26 mouse cellular contexts compared by ENCODE assay signal in genomic region chr17:63273353-63273752, GRCm38 (mm10).
DNase-seq lines count a peak whose midpoint lies in the region; ATAC-seq lines count a peak whose summit lies in the region.
"Had no signal": no experiment of that assay in that cellular context is flagged by ENCODE, and none has a peak within 500 bp of the region (broad histone marks: within the 10 kb centered on the region; RNA-seq: fewer than 3 reads in every experiment).

No protein-coding gene starts in this region.

- H3K27me3 ChIP-seq in hindbrain, embryonic 13.5 days = no peaks in the 10 kb centered on the region
- no peaks in the 10 kb centered on the region for H3K27me3 ChIP-seq in hindbrain, embryonic 10.5 days (ENCODE audit: insufficient read depth, poor library complexity, severe bottlenecking)
- H3K27me3 ChIP-seq in limb, embryonic 11.5 days (ENCODE audit: control insufficient read depth, insufficient read depth, low read length) = no peaks in the 10 kb centered on the region
- no peaks in the 10 kb centered on the region for H3K27me3 ChIP-seq in limb, embryonic 10.5 days (ENCODE audit: low read depth, poor library complexity, severe bottlenecking)
- no peaks in the 10 kb centered on the region for H3K27me3 ChIP-seq in neural tube, embryonic 14.5 days (ENCODE audit: control insufficient read depth, insufficient read depth, low read length)
- H3K27me3 ChIP-seq: CH12.LX; heart, embryonic 12.5 days; heart, embryonic 15.5 days; hindbrain, embryonic 12.5 days; intestine, embryonic 15.5 days; Patski had no signal

- H3K9me3 ChIP-seq in hindbrain, embryonic 13.5 days = no peaks in the 10 kb centered on the region
- no peaks in the 10 kb centered on the region for H3K9me3 ChIP-seq in hindbrain, embryonic 10.5 days
- no peaks in the 10 kb centered on the region for H3K9me3 ChIP-seq in limb, embryonic 11.5 days (ENCODE audit: control insufficient read depth, low read length)
- no peaks in the 10 kb centered on the region for H3K9me3 ChIP-seq in limb, embryonic 10.5 days (replicated peaks)
- no peaks in the 10 kb centered on the region for H3K9me3 ChIP-seq in neural tube, embryonic 14.5 days (ENCODE audit: control insufficient read depth, low read length)
- H3K9me3 ChIP-seq: forebrain, embryonic 10.5 days; forebrain, embryonic 13.5 days; G1E; heart, embryonic 12.5 days; heart, embryonic 15.5 days; hindbrain, embryonic 12.5 days; intestine, embryonic 15.5 days had no signal

- no peak overlapping the region for H3K9ac ChIP-seq in hindbrain, embryonic 13.5 days
- H3K9ac ChIP-seq in limb, embryonic 11.5 days (ENCODE audit: low read length) = no peak overlapping the region
- H3K9ac ChIP-seq in neural tube, embryonic 14.5 days (replicated peaks; ENCODE audit: low read depth, low read length) = no peak overlapping the region
- H3K9ac ChIP-seq: forebrain, embryonic 13.5 days; heart, embryonic 12.5 days; heart, embryonic 15.5 days; hindbrain, embryonic 12.5 days; intestine, embryonic 15.5 days had no signal

- no peak overlapping the region for H3K4me3 ChIP-seq in hindbrain, embryonic 13.5 days
- no peak overlapping the region for H3K4me3 ChIP-seq in hindbrain, embryonic 10.5 days
- H3K4me3 ChIP-seq in limb, embryonic 11.5 days (ENCODE audit: low read depth, low read length) = no peak overlapping the region
- H3K4me3 ChIP-seq in limb, embryonic 10.5 days = no peak overlapping the region
- H3K4me3 ChIP-seq in neural tube, embryonic 14.5 days (ENCODE audit: low read depth, low read length) = no peak overlapping the region
- H3K4me3 ChIP-seq: forebrain, embryonic 10.5 days; forebrain, embryonic 13.5 days; heart, embryonic 12.5 days; heart, embryonic 15.5 days; hindbrain, embryonic 12.5 days; intestine, embryonic 15.5 days had no signal

- peaks cover 4% of the 10 kb centered on the region for H3K4me1 ChIP-seq in hindbrain, embryonic 13.5 days (replicated peaks)
- peaks cover 10% of the 10 kb centered on the region for H3K4me1 ChIP-seq in hindbrain, embryonic 10.5 days (replicated peaks)
- peaks cover 7% of the 10 kb centered on the region; the same call in 1 of the 2 replicates for H3K4me1 ChIP-seq in limb, embryonic 11.5 days (ENCODE audit: control insufficient read depth, insufficient read depth, low read length)
- peaks cover 21% of the 10 kb centered on the region for H3K4me1 ChIP-seq in limb, embryonic 10.5 days
- H3K4me1 ChIP-seq in neural tube, embryonic 14.5 days (ENCODE audit: control insufficient read depth, insufficient read depth, low read length) = no peaks in the 10 kb centered on the region
- H3K4me1 ChIP-seq: hindbrain, embryonic 12.5 days; intestine, embryonic 15.5 days had no signal

- peak; percentile 58; the same call in 1 of the 2 replicates for ATAC-seq in hindbrain, embryonic 13.5 days (ENCODE audit: low FRiP score)
- ATAC-seq in limb, embryonic 11.5 days (ENCODE audit: insufficient number of reproducible peaks, low FRiP score, low TSS enrichment, low read depth) = no peak
- ATAC-seq in neural tube, embryonic 14.5 days (ENCODE audit: low read depth) = peak; percentile 67; the same call in 1 of the 2 replicates
- ATAC-seq: forebrain, embryonic 13.5 days; intestine, embryonic 15.5 days; Patski had no signal

- H3K27ac ChIP-seq in hindbrain, embryonic 13.5 days = peak overlapping the region; percentile 24
- no peak overlapping the region for H3K27ac ChIP-seq in hindbrain, embryonic 10.5 days
- no peak overlapping the region for H3K27ac ChIP-seq in limb, embryonic 11.5 days (replicated peaks; ENCODE audit: low read depth, low read length)
- H3K27ac ChIP-seq in limb, embryonic 10.5 days = no peak overlapping the region
- H3K27ac ChIP-seq in neural tube, embryonic 14.5 days (ENCODE audit: low read depth, low read length) = peak overlapping the region; percentile 12; the same call in 1 of the 2 replicates
- H3K27ac ChIP-seq: forebrain, embryonic 10.5 days; forebrain, embryonic 13.5 days; heart, embryonic 15.5 days; hindbrain, embryonic 12.5 days; intestine, embryonic 15.5 days had no signal

- H3K4me2 ChIP-seq in hindbrain, embryonic 13.5 days = no peak overlapping the region
- no peak overlapping the region for H3K4me2 ChIP-seq in limb, embryonic 11.5 days (ENCODE audit: low read depth, severe bottlenecking)
- H3K4me2 ChIP-seq in neural tube, embryonic 14.5 days (ENCODE audit: low read depth, low read length) = no peak overlapping the region
- H3K4me2 ChIP-seq: forebrain, embryonic 13.5 days; heart, embryonic 12.5 days; heart, embryonic 15.5 days; hindbrain, embryonic 12.5 days; intestine, embryonic 15.5 days had no signal

- WGBS in hindbrain, embryonic 13.5 days = 71% methylated on average over 2 of the region's 2 CpGs
- WGBS in hindbrain, embryonic 10.5 days = 73% methylated on average over 2 of the region's 2 CpGs
- 91% methylated on average over 2 of the region's 2 CpGs for WGBS in limb, embryonic 11.5 days
- 79% methylated on average over 2 of the region's 2 CpGs for WGBS in limb, embryonic 10.5 days
- 67% methylated on average over 2 of the region's 2 CpGs for WGBS in neural tube, embryonic 14.5 days

- no peaks in the 10 kb centered on the region for H3K36me3 ChIP-seq in hindbrain, embryonic 13.5 days
- H3K36me3 ChIP-seq in hindbrain, embryonic 10.5 days = no peaks in the 10 kb centered on the region
- H3K36me3 ChIP-seq in limb, embryonic 11.5 days (ENCODE audit: control insufficient read depth, insufficient read depth, low read length) = no peaks in the 10 kb centered on the region
- no peaks in the 10 kb centered on the region for H3K36me3 ChIP-seq in limb, embryonic 10.5 days
- no peaks in the 10 kb centered on the region for H3K36me3 ChIP-seq in neural tube, embryonic 14.5 days (ENCODE audit: control insufficient read depth, insufficient read depth, low read length)
- H3K36me3 ChIP-seq: forebrain, embryonic 10.5 days; heart, embryonic 12.5 days; heart, embryonic 15.5 days; hindbrain, embryonic 12.5 days; intestine, embryonic 15.5 days had no signal

- DNase-seq in hindbrain, embryonic 10.5 days (ENCODE audit: low spot score) = no peak
- peak; percentile 9 for DNase-seq in limb, embryonic 11.5 days (ENCODE audit: low spot score)
- DNase-seq in limb, embryonic 10.5 days (ENCODE audit: low spot score) = no peak
- DNase-seq in gastrocnemius, adult 8-10 months (ENCODE audit: low spot score in 2 of 2) = no peak
- DNase-seq: adrenal gland, postnatal 10 days; adrenal gland, postnatal 36 days; B cell, adult 2 months; cerebellum, adult 18-20 months; cerebellum, adult 9-10 months; cerebellum, postnatal 14 days; gastrocnemius, postnatal 10 days; heart, adult 18-20 months; heart, postnatal 10 days; heart, postnatal 36 days; kidney, adult 11 months had no signal

Comparison
In these comparisons a context has a peak if more than half of its experiments do, and no peak if none do; other contexts are left out.
1. H3K27ac ChIP-seq: peak in hindbrain, embryonic 13.5 days (single experiment) and neural tube, embryonic 14.5 days (single experiment); none in hindbrain, embryonic 10.5 days (single experiment), limb, embryonic 11.5 days (single experiment) and limb, embryonic 10.5 days (single experiment).